Mouse (Mus musculus): ENCODE measurements around the gene Epb41. TPM values are rescaled to one million over a fixed set of nuclear protein-coding genes. Genes with fewer than 3 reads are reported as not detected.

Gene Epb41
- total and polyA plus RNA-seq, 3 experiments: 129 to 560 (median 152) TPM

DNA sequence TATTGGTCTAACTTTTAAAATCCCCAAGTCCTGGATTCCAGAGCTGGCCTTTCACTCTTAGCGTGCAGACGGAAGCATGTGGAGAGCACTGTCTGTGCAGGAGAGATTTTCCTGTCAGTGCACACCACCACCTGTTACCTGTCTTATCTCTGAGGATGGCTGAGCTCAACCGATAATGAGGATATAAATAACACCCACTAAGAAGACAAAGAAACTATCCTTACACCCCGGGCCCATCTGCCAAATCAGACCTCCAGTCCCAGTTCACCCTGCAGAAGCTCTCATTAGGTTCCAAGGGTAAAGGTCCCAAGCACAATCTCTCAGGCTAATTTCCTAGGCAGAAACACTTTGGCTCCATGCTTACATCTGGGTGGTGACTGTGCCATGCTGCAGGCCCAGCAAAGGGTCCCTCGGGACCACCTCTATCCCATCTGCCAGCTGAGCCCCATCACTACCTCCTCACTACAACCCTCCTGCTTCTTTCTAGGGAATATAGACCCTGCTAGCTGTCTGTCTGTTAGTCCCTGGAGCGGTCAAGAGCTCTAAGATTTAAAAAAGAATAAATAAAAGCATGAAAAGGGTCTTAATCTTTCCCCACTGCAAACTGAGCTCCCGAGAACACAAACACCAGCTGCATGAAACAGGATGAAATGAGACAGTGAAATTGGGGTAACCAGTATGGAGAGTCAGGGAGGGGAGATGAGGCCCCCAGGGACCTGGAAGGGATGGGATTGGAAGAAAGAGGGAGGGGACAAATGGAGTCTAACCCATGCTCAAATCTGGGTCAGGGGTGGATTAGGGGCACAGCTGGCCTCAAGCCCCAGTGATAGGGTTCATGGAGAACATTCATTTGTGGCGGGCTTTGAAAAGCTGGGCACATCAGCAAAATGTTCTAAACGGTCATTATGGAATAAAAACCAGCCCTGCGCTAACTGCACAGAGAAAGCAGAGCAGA lies 23.5 kb downstream of the Epb41 start:
- DNase-seq (ENCODE audit: low spot score) (no peak), ATAC-seq (ENCODE audit: extremely low read depth, insufficient number of reproducible peaks, low FRiP score, poor library complexity, severe bottlenecking) (no peak)
- TF ChIP-seq POLR2AphosphoS5 (IDR thresholded peaks at IDR 0.05; ENCODE audit: insufficient replicate concordance, low read depth, low read length): no peak
- TF ChIP-seq CTCF (IDR thresholded peaks at IDR 0.05; ENCODE audit: low read depth, low read length): no peak
- peak; percentile 31; the same call in 1 of the 2 replicates for TF ChIP-seq TAL1 (conservative IDR thresholded peaks at IDR 0.05; ENCODE audit: low read depth, low read length)
- Histone ChIP-seq H3K4me1 (ENCODE audit: insufficient read depth, low read depth, low read length) (peaks cover 67% of the 10 kb centered on the region), H3K27me3 (ENCODE audit: insufficient read depth, low read length) (no peaks in the 10 kb centered on the region), H3K36me3 (replicated peaks) (peaks cover 60% of the 10 kb centered on the region), H3K9me3 (replicated peaks) (no peaks in the 10 kb centered on the region), H3K4me3 (ENCODE audit: low read depth, low read length) (no peak overlapping the region; the same call in 1 of the 2 replicates)

DNA sequence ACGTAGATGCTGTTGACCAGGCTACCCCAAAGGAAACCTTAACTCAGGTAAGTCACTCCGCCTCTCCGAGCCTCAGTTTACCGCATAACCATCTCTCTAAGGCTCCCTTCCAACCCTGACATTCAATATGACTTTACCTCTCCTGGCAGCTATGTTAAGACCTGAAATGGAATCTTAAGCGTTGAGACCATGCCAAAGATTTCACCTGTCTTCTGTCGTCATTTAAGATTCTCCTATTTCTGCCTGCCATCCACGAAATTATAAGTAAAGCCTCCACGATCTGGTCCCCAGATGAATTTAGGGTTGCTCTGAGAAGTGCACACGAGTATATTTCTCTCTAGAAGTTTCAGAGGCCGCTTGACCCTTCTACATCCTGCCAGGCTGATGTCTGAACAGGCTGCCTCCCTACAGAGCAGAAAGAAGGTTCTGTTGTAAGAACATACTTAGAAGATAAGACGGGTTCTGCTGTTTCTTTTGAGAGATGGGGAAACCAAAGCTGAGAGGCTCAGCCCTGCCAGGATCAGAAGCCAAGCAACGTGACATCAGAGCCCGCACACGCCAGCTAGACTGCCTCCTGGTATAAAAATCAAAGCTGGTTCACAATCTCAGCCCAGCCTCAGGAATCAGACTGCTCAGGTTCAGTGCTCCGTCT lies 25.4 kb downstream of the Epb41 start:
- DNase-seq (ENCODE audit: low spot score): no peak

DNA sequence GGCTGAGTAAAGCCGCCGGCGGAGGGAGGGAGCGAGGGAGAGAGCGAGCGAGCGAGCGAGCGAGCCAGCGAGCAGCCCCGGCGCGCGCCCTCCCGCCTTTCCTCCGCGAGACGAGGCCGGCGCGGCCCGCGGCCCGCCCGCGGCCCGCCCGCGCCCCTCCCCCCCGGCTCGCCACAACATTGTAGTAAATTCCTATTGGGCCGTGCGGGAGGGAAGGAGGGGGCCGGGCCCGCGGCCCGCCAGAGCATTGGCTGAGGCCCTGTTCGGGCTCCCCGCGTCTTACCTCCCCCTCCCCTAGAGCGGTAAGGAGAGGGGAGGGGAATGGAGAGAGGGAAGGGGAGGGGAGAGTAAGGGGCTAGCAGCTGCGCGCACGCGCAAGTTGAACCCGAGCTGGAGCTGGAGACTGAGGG lies 26.1 kb downstream of the Epb41 start:
- no peaks in the 10 kb centered on the region for H3K27me3 ChIP-seq (ENCODE audit: insufficient read depth, low read length)
- peak; percentile 93 for ATAC-seq (ENCODE audit: extremely low read depth, insufficient number of reproducible peaks, low FRiP score, poor library complexity, severe bottlenecking)
- H3K4me3 ChIP-seq (ENCODE audit: low read depth, low read length): peak overlapping the region; percentile 75
- H3K9me3 ChIP-seq (replicated peaks): no peaks in the 10 kb centered on the region
- H3K4me1 ChIP-seq (ENCODE audit: insufficient read depth, low read depth, low read length): peaks cover 76% of the 10 kb centered on the region
- H3K36me3 ChIP-seq (replicated peaks): peaks cover 51% of the 10 kb centered on the region
- TF ChIP-seq GATA2 (IDR thresholded peaks at IDR 0.05; ENCODE audit: borderline replicate concordance, low read depth, low read length): no peak
- no peak for TF ChIP-seq CTCF (IDR thresholded peaks at IDR 0.05; ENCODE audit: low read depth, low read length)
- TF ChIP-seq POLR2AphosphoS5 (IDR thresholded peaks at IDR 0.05; ENCODE audit: insufficient replicate concordance, low read depth, low read length): no peak
- TF ChIP-seq TAL1 (conservative IDR thresholded peaks at IDR 0.05; ENCODE audit: low read depth, low read length): no peak
- no peak for TF ChIP-seq GATA1 (IDR thresholded peaks at IDR 0.05; ENCODE audit: borderline replicate concordance, low read length)
- DNase-seq (ENCODE audit: low spot score): peak; percentile 95

More for the DNA sequence above, 25.4 kb downstream of the Epb41 start:
- Histone ChIP-seq H3K36me3 (replicated peaks) (peaks cover 46% of the 10 kb centered on the region), H3K27me3 (ENCODE audit: insufficient read depth, low read length) (no peaks in the 10 kb centered on the region), H3K4me1 (ENCODE audit: insufficient read depth, low read depth, low read length) (peaks cover 69% of the 10 kb centered on the region), H3K4me3 (ENCODE audit: low read depth, low read length) (peak overlapping the region; percentile 75), H3K9me3 (replicated peaks) (no peaks in the 10 kb centered on the region)
- TF ChIP-seq POLR2AphosphoS5 (IDR thresholded peaks at IDR 0.05; ENCODE audit: insufficient replicate concordance, low read depth, low read length) (no peak), GATA2 (IDR thresholded peaks at IDR 0.05; ENCODE audit: borderline replicate concordance, low read depth, low read length) (no peak), TAL1 (conservative IDR thresholded peaks at IDR 0.05; ENCODE audit: low read depth, low read length) (no peak), GATA1 (IDR thresholded peaks at IDR 0.05; ENCODE audit: borderline replicate concordance, low read length) (no peak), CTCF (IDR thresholded peaks at IDR 0.05; ENCODE audit: low read depth, low read length) (no peak)
- ATAC-seq (ENCODE audit: extremely low read depth, insufficient number of reproducible peaks, low FRiP score, poor library complexity, severe bottlenecking): no peak

DNA sequence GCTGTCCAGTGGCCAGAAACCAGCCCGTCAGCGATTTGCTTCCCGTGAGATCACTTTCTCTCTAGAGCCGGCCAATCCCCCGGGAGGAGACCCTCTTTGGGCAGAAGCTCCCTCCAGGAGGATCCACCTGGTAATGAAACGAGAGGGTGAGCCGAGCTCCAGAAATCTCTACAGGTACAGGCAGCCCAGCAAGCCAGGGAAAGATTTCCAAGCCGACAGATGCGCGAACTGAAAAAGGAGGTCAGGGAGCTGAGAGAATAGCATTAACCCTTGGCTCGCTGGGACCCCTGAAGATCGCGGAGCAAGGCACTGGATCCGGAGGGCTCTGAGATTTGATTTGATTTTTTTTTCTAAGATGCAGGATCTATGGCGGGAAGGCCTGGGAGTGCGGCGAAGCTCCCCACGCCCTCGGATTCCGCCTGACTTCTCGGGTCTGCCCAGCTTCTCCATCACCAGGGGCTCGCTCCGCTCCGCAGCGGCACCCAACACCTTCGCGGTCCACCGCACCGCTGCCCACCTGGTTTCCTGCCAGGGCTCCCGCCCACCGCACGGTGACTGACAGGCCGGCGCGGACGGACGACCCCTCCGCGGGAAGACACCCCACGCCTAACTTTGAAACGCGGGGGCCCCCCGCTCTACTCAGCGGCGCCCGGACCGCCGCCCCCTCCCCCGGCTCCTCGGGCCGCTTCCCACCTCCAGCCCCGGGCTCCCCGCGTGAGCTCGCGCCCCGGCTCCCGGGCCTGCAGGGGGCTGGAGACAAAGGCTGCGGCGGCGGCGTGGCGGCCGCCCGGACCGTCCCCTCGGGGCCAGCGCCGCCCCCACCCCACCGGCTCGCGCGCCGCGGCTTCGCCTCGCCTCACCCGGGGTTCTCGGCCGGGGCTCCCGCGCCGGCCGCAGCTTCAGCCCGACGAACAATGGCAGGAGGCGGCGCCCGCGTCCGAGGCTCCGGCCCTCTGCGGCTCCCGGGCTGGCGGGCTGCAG lies 26.8 kb downstream of the Epb41 start:
- H3K27me3 ChIP-seq (ENCODE audit: insufficient read depth, low read length): no peaks in the 10 kb centered on the region
- peaks cover 83% of the 10 kb centered on the region for H3K4me1 ChIP-seq (ENCODE audit: insufficient read depth, low read depth, low read length)
- TF ChIP-seq GATA1 (IDR thresholded peaks at IDR 0.05; ENCODE audit: borderline replicate concordance, low read length): no peak
- no peak for TF ChIP-seq TAL1 (conservative IDR thresholded peaks at IDR 0.05; ENCODE audit: low read depth, low read length)
- no peak for TF ChIP-seq POLR2AphosphoS5 (IDR thresholded peaks at IDR 0.05; ENCODE audit: insufficient replicate concordance, low read depth, low read length)
- TF ChIP-seq GATA2 (IDR thresholded peaks at IDR 0.05; ENCODE audit: borderline replicate concordance, low read depth, low read length): no peak
- no peak for TF ChIP-seq CTCF (IDR thresholded peaks at IDR 0.05; ENCODE audit: low read depth, low read length)
- no peak for ATAC-seq (ENCODE audit: extremely low read depth, insufficient number of reproducible peaks, low FRiP score, poor library complexity, severe bottlenecking)
- peak; percentile 27 for DNase-seq (ENCODE audit: low spot score)
- no peaks in the 10 kb centered on the region for H3K9me3 ChIP-seq (replicated peaks)
- H3K36me3 ChIP-seq (replicated peaks): peaks cover 49% of the 10 kb centered on the region
- H3K4me3 ChIP-seq (ENCODE audit: low read depth, low read length): peak overlapping the region; percentile 75

DNA sequence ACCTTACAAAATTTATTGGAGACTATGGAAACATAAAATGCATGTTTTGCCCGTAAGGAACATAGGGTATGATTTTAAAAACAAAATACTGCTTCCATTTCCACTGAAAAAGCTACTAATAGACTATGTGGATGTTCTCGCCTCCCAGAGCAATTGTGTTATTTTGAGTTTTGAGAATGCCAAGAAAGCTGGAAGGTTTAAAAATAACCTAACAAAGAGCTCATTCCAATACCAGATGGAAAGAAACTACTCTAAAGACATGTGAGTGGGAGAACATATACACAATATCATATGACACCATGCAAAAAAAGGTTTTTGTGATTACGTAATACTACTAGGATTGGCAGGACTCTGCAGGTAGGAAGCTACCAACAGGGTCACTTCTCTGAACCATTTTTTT lies 31.4 kb downstream of the Epb41 start:
- H3K9me3 ChIP-seq (replicated peaks): no peaks in the 10 kb centered on the region
- no peak overlapping the region for H3K4me3 ChIP-seq (ENCODE audit: low read depth, low read length)
- peaks cover 34% of the 10 kb centered on the region for H3K36me3 ChIP-seq (replicated peaks)
- TF ChIP-seq CTCF (IDR thresholded peaks at IDR 0.05; ENCODE audit: low read depth, low read length): no peak
- TF ChIP-seq GATA2 (IDR thresholded peaks at IDR 0.05; ENCODE audit: borderline replicate concordance, low read depth, low read length): no peak
- no peak for TF ChIP-seq TAL1 (conservative IDR thresholded peaks at IDR 0.05; ENCODE audit: low read depth, low read length)
- TF ChIP-seq POLR2AphosphoS5 (IDR thresholded peaks at IDR 0.05; ENCODE audit: insufficient replicate concordance, low read depth, low read length): no peak
- TF ChIP-seq GATA1 (IDR thresholded peaks at IDR 0.05; ENCODE audit: borderline replicate concordance, low read length): no peak
- no peaks in the 10 kb centered on the region for H3K27me3 ChIP-seq (ENCODE audit: insufficient read depth, low read length)
- H3K4me1 ChIP-seq (ENCODE audit: insufficient read depth, low read depth, low read length): peaks cover 88% of the 10 kb centered on the region
- DNase-seq (ENCODE audit: low spot score) (no peak), ATAC-seq (ENCODE audit: extremely low read depth, insufficient number of reproducible peaks, low FRiP score, poor library complexity, severe bottlenecking) (no peak)
